Mouse (Mus musculus): ENCODE results near the gene Cdc14a. TPM values are rescaled to one million over a fixed set of nuclear protein-coding genes. Genes with fewer than 3 reads are reported as not detected.

Cdc14a gene
- polyA plus RNA-seq, 1 experiment from 2014 or later, result 17.6 TPM

- Histone ChIP-seq H3K27me3 (replicated peaks; ENCODE audit: low read depth, poor library complexity, severe bottlenecking) (no peaks in the 10 kb centered on the region), H3K9me3 (no peaks in the 10 kb centered on the region), H3K4me1 (0 out of 2 replicates have a peak, but pooled peaks cover 2% of the 10 kb centered on the region), H3K27ac (replicated peaks) (no peak overlapping the region), H3K4me3 (no peak overlapping the region), H3K36me3 (replicated peaks) (peaks cover 78% of the 10 kb centered on the region)
- DNase-seq (ENCODE audit: low spot score), result no peak
- WGBS, result 85% methylated on average over 11 of the region's 11 CpGs
Observed at GRCm38 (mm10) chr3:116388808-116389207, 35.0 kb downstream of the Cdc14a start.

- Histone ChIP-seq H3K27me3 (replicated peaks; ENCODE audit: low read depth, poor library complexity, severe bottlenecking) (no peaks in the 10 kb centered on the region), H3K4me3 (no peak overlapping the region), H3K4me1 (0 out of 2 replicates have a peak, but pooled peaks cover 2% of the 10 kb centered on the region), H3K9me3 (no peaks in the 10 kb centered on the region), H3K36me3 (replicated peaks) (peaks cover 79% of the 10 kb centered on the region), H3K27ac (replicated peaks) (no peak overlapping the region)
- DNase-seq (ENCODE audit: low spot score), result no peak
Observed at GRCm38 (mm10) chr3:116386886-116387285, 36.9 kb downstream of the Cdc14a start.

GRCm38 (mm10) chr3:116386342-116386741 is 37.5 kb downstream of the Cdc14a start:
- Histone ChIP-seq H3K4me1 (no peaks in the 10 kb centered on the region), H3K4me3 (no peak overlapping the region), H3K27me3 (replicated peaks; ENCODE audit: low read depth, poor library complexity, severe bottlenecking) (no peaks in the 10 kb centered on the region), H3K27ac (replicated peaks) (no peak overlapping the region), H3K36me3 (replicated peaks) (peaks cover 76% of the 10 kb centered on the region), H3K9me3 (no peaks in the 10 kb centered on the region)
- no peak for DNase-seq (ENCODE audit: low spot score)
- 90% methylated on average over 6 of the region's 6 CpGs for WGBS

GRCm38 (mm10) chr3:116384319-116384718 is 39.5 kb downstream of the Cdc14a start:
- no peaks in the 10 kb centered on the region for H3K9me3 ChIP-seq
- no peaks in the 10 kb centered on the region for H3K4me1 ChIP-seq
- H3K27me3 ChIP-seq (replicated peaks; ENCODE audit: low read depth, poor library complexity, severe bottlenecking), result no peaks in the 10 kb centered on the region
- DNase-seq (ENCODE audit: low spot score), result no peak
- WGBS, result 85% methylated on average over 7 of the region's 7 CpGs
- H3K4me3 ChIP-seq, result no peak overlapping the region
- H3K36me3 ChIP-seq (replicated peaks), result peaks cover 79% of the 10 kb centered on the region
- H3K27ac ChIP-seq (replicated peaks), result no peak overlapping the region

- H3K4me3 ChIP-seq, result no peak overlapping the region
- H3K27ac ChIP-seq (replicated peaks), result no peak overlapping the region
- H3K9me3 ChIP-seq, result no peaks in the 10 kb centered on the region
- DNase-seq (ENCODE audit: low spot score), result no peak
- H3K36me3 ChIP-seq (replicated peaks), result peaks cover 57% of the 10 kb centered on the region
- WGBS, result 72% methylated on average over 9 of the region's 9 CpGs
- H3K4me1 ChIP-seq, result peaks cover 15% of the 10 kb centered on the region
- H3K27me3 ChIP-seq (replicated peaks; ENCODE audit: low read depth, poor library complexity, severe bottlenecking), result no peaks in the 10 kb centered on the region
Observed at GRCm38 (mm10) chr3:116380319-116380718, 43.5 kb downstream of the Cdc14a start.

- no peak for DNase-seq (ENCODE audit: low spot score)
- H3K27ac ChIP-seq (replicated peaks), result no peak overlapping the region
- peaks cover 21% of the 10 kb centered on the region for H3K36me3 ChIP-seq (replicated peaks)
- H3K4me3 ChIP-seq, result no peak overlapping the region
- WGBS, result 78% methylated on average over 2 of the region's 2 CpGs
- no peaks in the 10 kb centered on the region for H3K9me3 ChIP-seq
- H3K4me1 ChIP-seq, result peaks cover 23% of the 10 kb centered on the region
- no peaks in the 10 kb centered on the region for H3K27me3 ChIP-seq (replicated peaks; ENCODE audit: low read depth, poor library complexity, severe bottlenecking)
Observed at GRCm38 (mm10) chr3:116375442-116375841, 48.4 kb downstream of the Cdc14a start.

GRCm38 (mm10) chr3:116374486-116374885 is 49.3 kb downstream of the Cdc14a start:
- Histone ChIP-seq H3K27me3 (replicated peaks; ENCODE audit: low read depth, poor library complexity, severe bottlenecking) (no peaks in the 10 kb centered on the region), H3K4me1 (peaks cover 25% of the 10 kb centered on the region), H3K27ac (replicated peaks) (no peak overlapping the region), H3K9me3 (no peaks in the 10 kb centered on the region), H3K36me3 (replicated peaks) (peaks cover 12% of the 10 kb centered on the region), H3K4me3 (no peak overlapping the region)
- 67% methylated on average over 5 of the region's 5 CpGs for WGBS
- DNase-seq (ENCODE audit: low spot score), result no peak

GRCm38 (mm10) chr3:116373196-116373595 is 50.6 kb downstream of the Cdc14a start:
- H3K27me3 ChIP-seq (replicated peaks; ENCODE audit: low read depth, poor library complexity, severe bottlenecking), result no peaks in the 10 kb centered on the region
- H3K27ac ChIP-seq (replicated peaks), result no peak overlapping the region
- H3K4me1 ChIP-seq, result peaks cover 38% of the 10 kb centered on the region
- WGBS, result 89% methylated on average over 6 of the region's 6 CpGs
- no peak overlapping the region for H3K4me3 ChIP-seq
- DNase-seq (ENCODE audit: low spot score), result no peak
- H3K9me3 ChIP-seq, result no peaks in the 10 kb centered on the region
- peaks cover 10% of the 10 kb centered on the region for H3K36me3 ChIP-seq (replicated peaks)

GRCm38 (mm10) chr3:116368868-116369437 is 54.9 kb downstream of the Cdc14a start:
- Histone ChIP-seq H3K4me1 (peaks cover 21% of the 10 kb centered on the region), H3K9me3 (no peaks in the 10 kb centered on the region), H3K36me3 (replicated peaks) (peaks cover 25% of the 10 kb centered on the region), H3K27me3 (replicated peaks; ENCODE audit: low read depth, poor library complexity, severe bottlenecking) (no peaks in the 10 kb centered on the region), H3K4me3 (no peak overlapping the region), H3K27ac (replicated peaks) (no peak overlapping the region)
- WGBS, result 16% methylated on average over 4 of the region's 4 CpGs
- DNase-seq (ENCODE audit: low spot score), result no peak

GRCm38 (mm10) chr3:116366125-116366524 is 57.7 kb downstream of the Cdc14a start:
- no peak overlapping the region for H3K27ac ChIP-seq (replicated peaks)
- DNase-seq (ENCODE audit: low spot score), result no peak
- peaks cover 17% of the 10 kb centered on the region for H3K4me1 ChIP-seq
- H3K36me3 ChIP-seq (replicated peaks), result peaks cover 35% of the 10 kb centered on the region
- H3K4me3 ChIP-seq, result no peak overlapping the region
- no peaks in the 10 kb centered on the region for H3K9me3 ChIP-seq
- 88% methylated on average over 2 of the region's 2 CpGs for WGBS
- no peaks in the 10 kb centered on the region for H3K27me3 ChIP-seq (replicated peaks; ENCODE audit: low read depth, poor library complexity, severe bottlenecking)

- Histone ChIP-seq H3K4me1 (no peaks in the 10 kb centered on the region; the same call in 1 of the 2 replicates), H3K27ac (replicated peaks) (no peak overlapping the region), H3K27me3 (replicated peaks; ENCODE audit: low read depth, poor library complexity, severe bottlenecking) (no peaks in the 10 kb centered on the region), H3K36me3 (replicated peaks) (peaks cover 53% of the 10 kb centered on the region), H3K9me3 (no peaks in the 10 kb centered on the region), H3K4me3 (no peak overlapping the region)
- 88% methylated on average over 7 of the region's 7 CpGs for WGBS
- DNase-seq (ENCODE audit: low spot score), result no peak
Observed at GRCm38 (mm10) chr3:116361906-116362305, 61.9 kb downstream of the Cdc14a start.

GRCm38 (mm10) chr3:116361101-116361500 is 62.7 kb downstream of the Cdc14a start:
- no peak for DNase-seq (ENCODE audit: low spot score)
- no peak overlapping the region for H3K27ac ChIP-seq (replicated peaks)
- 88% methylated on average over 5 of the region's 5 CpGs for WGBS
- H3K36me3 ChIP-seq (replicated peaks), result peaks cover 45% of the 10 kb centered on the region
- no peaks in the 10 kb centered on the region for H3K27me3 ChIP-seq (replicated peaks; ENCODE audit: low read depth, poor library complexity, severe bottlenecking)
- no peaks in the 10 kb centered on the region; the same call in 1 of the 2 replicates for H3K4me1 ChIP-seq
- no peaks in the 10 kb centered on the region for H3K9me3 ChIP-seq
- no peak overlapping the region for H3K4me3 ChIP-seq

GRCm38 (mm10) chr3:116357866-116358265 is 66.0 kb downstream of the Cdc14a start:
- H3K9me3 ChIP-seq, result no peaks in the 10 kb centered on the region
- H3K36me3 ChIP-seq (replicated peaks), result peaks cover 35% of the 10 kb centered on the region
- H3K27ac ChIP-seq (replicated peaks), result no peak overlapping the region
- no peak for DNase-seq (ENCODE audit: low spot score)
- H3K27me3 ChIP-seq (replicated peaks; ENCODE audit: low read depth, poor library complexity, severe bottlenecking), result no peaks in the 10 kb centered on the region
- no peak overlapping the region for H3K4me3 ChIP-seq
- 91% methylated on average over 7 of the region's 7 CpGs for WGBS
- no peaks in the 10 kb centered on the region; the same call in 1 of the 2 replicates for H3K4me1 ChIP-seq

Data from embryonic facial prominence, embryonic 10.5 days (tissue).